Mouse (Mus musculus) 416B (cell line): Measurements from ENCODE around the gene Fam83e.
A peak's percentile ranks its signal among the peaks of the same experiment; 100 is the strongest.

Source experiments
- DNase-seq: peaks from one replicate; pipeline ENCODE4 v3.0.0; 2011; ENCODE audit warnings: low read depth

Fam83e gene

GRCm38 (mm10) chr7:45715090-45715708 lies 5.8 kb upstream of the Fam83e start, which contains the start of gene Rpl18:
Gene Rpl18 (plus strand): TSS chr7:45715457.
- peak; percentile 97 for DNase-seq

- DNase-seq = peak; percentile 65
Measured at GRCm38 (mm10) chr7:45715741-45716459, 5.1 kb upstream of the Fam83e start.

GRCm38 (mm10) chr7:45716460-45716857 lies 4.6 kb upstream of the Fam83e start:
- DNase-seq = no peak

GRCm38 (mm10) chr7:45716952-45717917 lies 3.8 kb upstream of the Fam83e start:
- peak; percentile 82 for DNase-seq

GRCm38 (mm10) chr7:45717918-45718297 lies 3.1 kb upstream of the Fam83e start, which contains the start of gene Sphk2:
Gene Sphk2 (minus strand): TSS chr7:45718002.
- DNase-seq = peak; percentile 99

GRCm38 (mm10) chr7:45718331-45718730 lies 2.7 kb upstream of the Fam83e start:
- no peak for DNase-seq

GRCm38 (mm10) chr7:45719180-45719579 lies 1.8 kb upstream of the Fam83e start:
- no peak for DNase-seq

- DNase-seq = no peak
Measured at GRCm38 (mm10) chr7:45719738-45720412, 1.1 kb upstream of the Fam83e start.

- no peak for DNase-seq
Measured at GRCm38 (mm10) chr7:45721234-45721571, 191 bp downstream of the Fam83e start.

- peak; percentile 40 for DNase-seq
Measured at GRCm38 (mm10) chr7:45721642-45722347, 783 bp downstream of the Fam83e start.

GRCm38 (mm10) chr7:45722348-45722713 lies 1.3 kb downstream of the Fam83e start:
- no peak for DNase-seq

- no peak for DNase-seq
Measured at GRCm38 (mm10) chr7:45723301-45723700, 2.3 kb downstream of the Fam83e start.

GRCm38 (mm10) chr7:45723781-45724180 lies 2.8 kb downstream of the Fam83e start:
- DNase-seq = no peak

- no peak for DNase-seq
Measured at GRCm38 (mm10) chr7:45725151-45725550, 4.1 kb downstream of the Fam83e start.

- no peak for DNase-seq
Measured at GRCm38 (mm10) chr7:45725713-45726112, 4.7 kb downstream of the Fam83e start, which contains the start of gene Spaca4. Gene Spaca4 (minus strand): TSS chr7:45725813.

- no peak for DNase-seq
Measured at GRCm38 (mm10) chr7:45726419-45726818, 5.4 kb downstream of the Fam83e start.

GRCm38 (mm10) chr7:45727625-45728024 lies 6.6 kb downstream of the Fam83e start:
- DNase-seq = no peak

GRCm38 (mm10) chr7:45730727-45731431 lies 9.9 kb downstream of the Fam83e start:
- peak; percentile 69 for DNase-seq

GRCm38 (mm10) chr7:45733477-45733876 lies 12.5 kb downstream of the Fam83e start:
- DNase-seq = peak; percentile 30

- peak; percentile 89 for DNase-seq
Measured at GRCm38 (mm10) chr7:45739162-45739763, 18.3 kb downstream of the Fam83e start.
